Mouse (Mus musculus) adrenal gland, adult 2 months (tissue): ENCODE measurements around the gene Aire. TPM values are rescaled to one million over a fixed set of nuclear protein-coding genes. Genes with fewer than 3 reads are reported as not detected.

Experiments
- DNase-seq: peaks from one replicate; pipeline ENCODE4 v3.0.0; 2021
- polyA plus RNA-seq: library from polyadenylated mRNA; depleted of rRNA; stranded (reverse); fragments of >200 nt; gene quantifications from 2 replicates; pipeline ENCODE4 v1.2.3, GENCODE M21; 2012; rRNA removed
- total RNA-seq, 2 experiments: library from RNA; stranded (reverse); gene quantifications; 2 replicates each; pipeline ENCODE4 v1.2.3; 2021

The Aire gene
- total and polyA plus RNA-seq, 3 experiments = 0.08 TPM; not detected in 2

DNA sequence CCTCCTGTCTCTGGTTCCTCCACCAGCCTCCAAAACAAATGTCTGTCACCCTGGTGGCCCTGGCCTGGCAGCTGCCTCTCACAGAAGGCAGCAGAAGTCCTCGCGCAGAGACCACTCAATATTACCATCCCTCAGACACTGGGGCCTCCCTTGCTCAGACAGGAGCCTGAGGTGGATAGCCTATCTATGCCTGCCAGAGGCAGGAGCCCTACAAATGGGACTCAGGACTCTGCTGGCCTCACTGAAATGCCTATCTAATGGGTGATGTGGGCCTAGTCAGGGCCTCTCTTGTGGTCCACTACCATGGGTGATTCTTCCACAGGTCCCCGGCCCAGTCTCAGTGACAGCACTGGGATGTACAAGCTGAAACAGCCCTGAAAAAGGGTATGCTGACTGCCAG is 35.2 kb downstream of the Aire start:
- no peak for DNase-seq

DNA sequence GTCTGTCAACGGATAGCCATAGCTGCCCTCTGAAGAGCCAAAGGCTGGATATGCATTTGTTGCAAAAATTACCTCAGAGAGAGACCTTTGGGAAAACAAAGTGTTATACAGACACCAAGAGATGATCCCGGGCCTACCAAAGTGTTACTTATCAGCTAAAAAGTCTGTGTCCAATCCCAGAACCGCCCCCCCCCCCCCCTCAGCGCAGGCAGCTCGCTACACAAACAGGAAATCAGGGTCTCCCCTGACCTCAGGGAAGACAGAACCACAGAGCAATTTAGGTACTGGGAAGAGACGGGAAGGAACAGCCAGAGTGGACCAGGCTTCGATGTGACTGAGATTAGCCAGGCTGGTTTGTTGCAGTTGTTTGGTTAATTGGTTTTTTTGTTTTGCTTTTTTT is 36.2 kb downstream of the Aire start:
- DNase-seq = no peak

DNA sequence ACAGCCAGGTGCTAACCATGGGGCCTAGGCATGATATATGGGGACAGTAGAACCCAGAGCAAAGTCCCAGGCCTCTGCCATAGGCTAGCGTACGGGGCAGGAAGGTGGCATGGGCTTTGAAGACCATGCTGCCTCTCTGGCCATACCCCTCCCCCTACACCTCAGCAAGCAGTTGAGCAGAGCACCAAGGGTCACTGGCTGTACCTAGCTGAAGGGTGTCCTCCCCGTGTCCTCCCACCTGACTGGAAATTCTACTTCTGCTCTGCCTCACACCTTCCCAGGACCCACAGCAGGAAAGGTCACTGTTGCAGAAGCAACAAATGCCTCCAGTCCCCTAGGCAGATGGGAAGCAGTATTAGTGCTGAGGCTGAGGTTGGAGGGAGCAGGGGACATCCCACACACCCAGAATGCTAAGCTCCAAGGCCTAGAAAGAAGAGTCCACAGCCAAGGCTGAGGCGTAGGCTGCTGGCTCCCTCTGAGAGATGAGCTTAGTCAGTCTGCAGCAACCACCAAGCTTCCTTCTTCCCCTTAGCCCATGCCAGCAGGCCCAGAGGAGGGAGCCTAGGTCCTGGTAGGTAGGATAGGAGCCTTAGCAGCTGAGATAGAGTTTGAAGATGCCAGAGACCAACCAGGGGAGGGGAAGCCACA is 37.5 kb downstream of the Aire start:
- no peak for DNase-seq

DNA sequence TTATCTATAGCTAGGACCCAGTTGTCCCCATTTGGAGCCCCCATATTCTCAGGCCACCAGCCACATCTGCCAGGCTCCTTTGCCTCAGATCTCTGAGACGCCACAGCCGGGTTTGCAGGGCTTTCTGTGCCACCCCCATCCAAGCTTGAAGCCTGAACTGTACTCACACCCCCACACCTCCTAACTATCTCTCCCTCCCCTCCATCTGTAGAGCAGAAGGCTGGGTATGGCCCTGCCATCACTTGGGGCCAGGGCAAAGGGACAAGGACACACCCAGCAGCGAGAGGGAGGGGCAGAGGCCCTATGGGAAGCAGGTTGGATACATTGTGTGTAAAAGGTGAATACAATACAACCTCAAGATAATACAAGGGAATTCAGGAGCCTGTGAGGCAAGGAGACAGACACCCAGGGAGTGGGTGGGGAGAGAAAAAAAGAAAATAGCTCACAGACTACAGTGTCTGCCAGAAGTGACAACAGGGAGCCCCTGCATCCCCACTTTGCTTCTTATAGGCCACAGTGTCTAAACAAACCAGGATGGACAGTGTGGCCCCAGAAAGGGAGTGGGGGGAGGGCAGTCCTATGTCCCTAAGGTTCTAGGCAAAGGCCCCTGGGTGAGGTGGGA is 38.8 kb downstream of the Aire start:
- DNase-seq = no peak

DNA sequence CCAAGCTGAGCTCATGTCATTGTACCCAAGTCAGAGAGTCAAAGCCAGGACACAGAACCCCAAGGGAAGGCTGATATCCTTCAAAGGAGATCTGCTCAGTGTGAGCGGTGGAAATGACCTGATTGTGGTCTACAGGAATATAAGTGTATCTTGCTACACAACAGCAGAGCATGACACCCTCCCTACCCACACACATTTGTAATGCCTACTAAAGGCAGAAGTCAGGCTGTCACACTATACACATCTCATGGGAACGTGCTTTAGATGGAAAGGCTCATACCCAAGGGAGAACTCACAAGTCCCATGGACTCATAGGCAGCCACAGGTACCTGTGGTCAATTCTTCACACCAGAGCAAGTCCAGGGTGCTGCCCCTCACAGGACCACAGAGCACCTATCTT is 41.1 kb downstream of the Aire start:
- no peak for DNase-seq

DNA sequence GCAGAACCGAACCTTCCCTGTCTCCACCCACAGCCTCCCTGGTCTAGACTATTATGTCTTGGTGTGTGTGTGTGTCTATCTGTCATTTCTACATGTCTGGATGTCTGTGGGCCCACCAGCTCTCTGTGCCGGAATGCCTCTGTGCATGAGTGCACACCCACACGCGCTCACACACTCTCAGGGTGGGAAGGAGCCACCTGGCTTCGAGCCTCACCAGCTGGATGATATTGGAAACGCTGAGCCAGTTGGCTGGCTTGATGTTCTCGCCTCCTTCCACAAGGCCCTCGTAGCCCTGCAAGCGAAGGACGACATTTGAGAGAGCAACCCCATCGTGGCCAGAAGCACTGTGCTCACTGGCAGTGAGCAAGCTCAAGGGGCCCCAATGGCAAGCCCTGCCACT is 41.6 kb downstream of the Aire start:
- no peak for DNase-seq

DNA sequence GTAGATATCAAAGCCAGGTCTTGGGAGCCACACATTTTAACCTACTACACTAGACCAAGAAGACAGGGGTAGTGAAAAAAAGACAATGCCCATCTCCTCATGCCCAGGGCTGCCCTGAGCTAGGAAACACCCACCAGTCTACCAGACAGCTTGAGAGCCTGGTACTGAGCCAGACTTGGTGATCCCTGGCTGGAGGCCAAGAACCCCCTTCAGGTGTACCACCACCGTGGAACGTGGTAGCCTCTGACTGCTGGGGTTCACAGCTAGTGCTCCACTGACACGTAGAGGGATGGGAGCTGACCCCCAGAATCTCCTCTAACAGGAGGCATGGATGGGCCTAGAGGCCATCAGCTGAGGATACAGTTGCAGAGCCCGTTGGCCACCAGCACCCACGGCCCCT is 43.2 kb downstream of the Aire start:
- DNase-seq = no peak

DNA sequence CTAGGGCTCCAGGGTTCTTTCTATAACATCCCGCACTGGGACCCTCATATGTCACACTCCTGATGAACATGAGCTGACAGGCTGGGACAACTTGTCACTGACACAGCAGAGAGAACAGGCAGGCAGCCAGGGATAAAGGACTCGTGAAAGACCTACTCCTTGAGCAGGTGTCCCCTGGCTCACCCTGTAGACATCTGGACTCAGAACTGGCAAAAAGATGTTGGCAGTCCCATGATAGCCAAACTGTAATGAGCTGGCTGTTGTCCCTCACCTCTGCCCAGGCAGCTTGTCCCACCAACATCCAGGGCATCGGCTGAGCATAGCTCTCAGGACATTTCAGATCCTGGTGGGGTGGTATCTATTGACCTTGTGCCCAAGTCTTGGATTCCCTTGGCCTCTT is 47.8 kb downstream of the Aire start:
- DNase-seq = no peak

DNA sequence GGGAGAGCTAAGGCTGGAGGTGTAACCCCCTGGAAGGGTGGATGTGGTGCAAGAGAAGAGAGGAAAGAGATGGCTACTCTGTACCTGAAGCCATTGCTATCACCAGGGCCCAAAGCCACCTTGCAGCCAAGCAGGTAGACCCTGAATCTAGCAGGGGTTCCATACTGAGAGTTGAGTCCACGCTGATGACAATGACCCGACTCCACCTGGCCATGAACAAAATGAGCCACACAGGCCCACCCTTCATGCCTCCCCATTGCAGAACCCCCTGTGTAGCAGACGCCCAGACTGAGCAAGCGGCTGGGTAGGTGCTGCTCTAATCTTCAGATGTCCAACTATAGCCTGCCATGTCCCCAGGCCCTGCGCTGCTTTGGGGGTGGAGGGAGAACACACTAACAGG is 57.6 kb downstream of the Aire start:
- no peak for DNase-seq

DNA sequence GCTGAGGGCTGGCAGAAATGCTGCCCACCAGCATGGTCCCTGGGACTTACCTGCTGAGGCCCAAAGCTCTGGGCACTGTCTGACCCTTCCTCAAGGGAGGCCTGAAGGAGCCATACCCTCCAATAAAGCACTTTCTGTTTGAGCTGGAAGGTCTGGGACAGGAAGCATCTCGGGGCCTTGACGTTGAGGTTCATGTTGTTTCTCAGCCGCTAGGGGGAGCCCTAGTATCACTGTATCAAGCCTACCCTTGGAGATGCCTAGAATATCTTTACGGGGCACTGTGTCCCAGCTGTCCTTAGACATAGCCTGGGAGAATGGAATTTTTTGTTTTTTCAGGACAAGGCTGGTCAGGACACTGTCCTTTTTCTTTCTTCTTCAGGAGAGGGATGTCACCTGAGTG is 58.8 kb downstream of the Aire start:
- peak; percentile 71 for DNase-seq

Other genes with a start within 250 kb of the Aire start
- gene Gm9639, start 248.5 kb downstream of the Aire start, total RNA-seq = not detected
- gene Gm9639, start 248.5 kb downstream of the Aire start, polyA plus RNA-seq = not detected in 2 replicates
- not detected for gene Gm19668, start 244.5 kb downstream of the Aire start, total RNA-seq
- not detected in 2 replicates for gene Gm19668, start 244.5 kb downstream of the Aire start, polyA plus RNA-seq
- gene Gm9507, start 231.8 kb downstream of the Aire start, total RNA-seq = not detected
- gene Gm9507, start 231.8 kb downstream of the Aire start, polyA plus RNA-seq = 0.31 TPM in 1 of 2 replicates, not detected in the other
- not detected for gene Gm2696, start 228.9 kb downstream of the Aire start, total RNA-seq
- not detected in 2 replicates for gene Gm2696, start 228.9 kb downstream of the Aire start, polyA plus RNA-seq
- not detected for gene Krtap10-4, start 216.5 kb downstream of the Aire start, total RNA-seq
- not detected in 2 replicates for gene Krtap10-4, start 216.5 kb downstream of the Aire start, polyA plus RNA-seq
- not detected for gene Krtap10-10, start 207.7 kb downstream of the Aire start, total RNA-seq
- gene Krtap10-10, start 207.7 kb downstream of the Aire start, polyA plus RNA-seq = not detected in 2 replicates
- not detected for gene Gm36176, start 196.8 kb downstream of the Aire start, total RNA-seq
- gene Gm36176, start 196.8 kb downstream of the Aire start, polyA plus RNA-seq = not detected in 2 replicates
- not detected for gene Gm10318, start 190.8 kb downstream of the Aire start, total RNA-seq
- gene Gm10318, start 190.8 kb downstream of the Aire start, polyA plus RNA-seq = not detected in 2 replicates
- not detected for gene Gm3285, start 181.6 kb downstream of the Aire start, total RNA-seq
- gene Gm3285, start 181.6 kb downstream of the Aire start, polyA plus RNA-seq = not detected in 2 replicates
- gene Lrrc3, start 141.1 kb downstream of the Aire start, total RNA-seq = 1 to 10 TPM; 5.2 to 8.1 TPM
- 4.1 and 6.3 TPM in 2 replicates for gene Lrrc3, start 141.1 kb downstream of the Aire start, polyA plus RNA-seq
- gene Trpm2, start 73.0 kb downstream of the Aire start, total RNA-seq = 1 to 10 TPM; 2.6 to 3.2 TPM
- 3.0 and 3.1 TPM in 2 replicates for gene Trpm2, start 73.0 kb downstream of the Aire start, polyA plus RNA-seq
- 10 to 100 TPM; 19.7 to 23.7 TPM for gene 1810043G02Rik, start 65.1 kb downstream of the Aire start, total RNA-seq
- 92.1 and 111 TPM in 2 replicates for gene 1810043G02Rik, start 65.1 kb downstream of the Aire start, polyA plus RNA-seq
- 100 to 1,000 TPM; 128 to 145 TPM for gene Pfkl, start 33.5 kb downstream of the Aire start, total RNA-seq
- 122 and 138 TPM in 2 replicates for gene Pfkl, start 33.5 kb downstream of the Aire start, polyA plus RNA-seq
- gene Dnmt3l, start 1.7 kb downstream of the Aire start, total RNA-seq = 10 to 100 TPM; 23.2 to 29.5 TPM
- gene Dnmt3l, start 1.7 kb downstream of the Aire start, polyA plus RNA-seq = 14.6 and 15.5 TPM in 2 replicates
- 10 to 100 TPM; 14.9 to 16.4 TPM for gene Icosl, start 25.7 kb upstream of the Aire start, total RNA-seq
- gene Icosl, start 25.7 kb upstream of the Aire start, polyA plus RNA-seq = 22.8 and 32.0 TPM in 2 replicates
- gene D10Jhu81e, start 126.2 kb upstream of the Aire start, total RNA-seq = 100 to 1,000 TPM; 266 to 267 TPM
- 741 and 784 TPM in 2 replicates for gene D10Jhu81e, start 126.2 kb upstream of the Aire start, polyA plus RNA-seq
- 10 to 100 TPM; 14.0 to 17.4 TPM for gene Pwp2, start 141.5 kb upstream of the Aire start, total RNA-seq
- 7.6 and 10.7 TPM in 2 replicates for gene Pwp2, start 141.5 kb upstream of the Aire start, polyA plus RNA-seq
- 10 to 100 TPM; 50.7 to 51.2 TPM for gene Trappc10, start 201.0 kb upstream of the Aire start, total RNA-seq
- gene Trappc10, start 201.0 kb upstream of the Aire start, polyA plus RNA-seq = 47.3 and 62.8 TPM in 2 replicates